Mouse (Mus musculus): ENCODE measurements at regions not wholly inside any gene's neighbourhood (a gene's known extent, or its start where the extent isn't known, plus 50 kb on each side); places are given as distances from the start of the nearest gene placed in this dataset.

DNA sequence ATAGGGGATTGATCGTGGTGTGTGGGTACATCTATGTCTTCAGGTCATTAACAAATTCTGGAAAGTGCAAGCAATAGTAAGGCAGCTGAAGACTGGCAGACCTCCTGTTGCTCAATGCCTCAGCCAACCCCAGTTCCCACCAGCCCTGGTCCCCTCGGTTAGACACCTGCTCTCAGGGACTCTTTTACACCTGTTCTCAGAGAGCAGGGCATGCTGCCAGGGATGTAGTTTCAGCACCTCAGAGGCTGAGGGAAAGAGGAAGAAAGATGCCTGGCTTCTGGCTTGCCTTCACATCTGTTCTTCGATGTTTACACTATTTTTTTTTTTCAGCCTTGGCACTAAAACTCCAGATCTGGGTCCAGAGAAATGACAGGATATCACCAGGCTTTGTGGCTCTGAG is 362.2 kb upstream of the Zmiz1 start:
- Histone ChIP-seq H3K36me3 (ENCODE audit: control insufficient read depth, insufficient read depth, low read length) (no peaks in the 10 kb centered on the region), H3K9me3 (ENCODE audit: control insufficient read depth, low read length) (no peaks in the 10 kb centered on the region), H3K4me1 (ENCODE audit: control insufficient read depth, insufficient read depth, low read length) (no peaks in the 10 kb centered on the region), H3K27me3 (replicated peaks; ENCODE audit: control insufficient read depth, insufficient read depth, low read length) (no peaks in the 10 kb centered on the region), H3K4me3 (ENCODE audit: low read length) (no peak overlapping the region), H3K27ac (ENCODE audit: low read length) (no peak overlapping the region), H3K4me2 (ENCODE audit: low read depth, low read length) (no peak overlapping the region), H3K9ac (ENCODE audit: low read depth, low read length) (no peak overlapping the region)
- no peak for ATAC-seq
- 78% methylated on average over 3 of the region's 3 CpGs for WGBS

DNA sequence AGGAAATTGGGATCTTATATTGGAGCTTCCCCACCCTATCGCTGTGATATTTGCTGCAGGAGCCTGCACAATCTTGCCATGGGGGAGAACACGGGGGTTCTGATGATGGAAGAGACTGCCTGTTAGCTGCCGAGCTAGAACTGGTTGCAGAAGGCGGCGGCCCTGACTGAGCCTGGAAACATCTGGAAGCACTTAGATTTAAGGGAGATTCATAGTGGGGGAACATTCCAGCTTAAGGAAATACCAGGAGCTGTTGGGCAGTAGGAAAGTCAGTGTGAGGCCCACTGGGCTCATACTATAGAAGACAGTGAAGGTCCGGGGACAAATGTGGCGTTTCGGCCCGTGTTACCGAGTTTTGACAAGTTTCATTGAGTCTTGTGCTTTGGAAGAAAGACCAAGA is 353.6 kb upstream of the Zmiz1 start:
- Histone ChIP-seq H3K27me3 (replicated peaks; ENCODE audit: control insufficient read depth, insufficient read depth, low read length) (no peaks in the 10 kb centered on the region), H3K4me1 (ENCODE audit: control insufficient read depth, insufficient read depth, low read length) (peaks cover 27% of the 10 kb centered on the region), H3K27ac (ENCODE audit: low read length) (no peak overlapping the region), H3K4me3 (ENCODE audit: low read length) (no peak overlapping the region), H3K36me3 (ENCODE audit: control insufficient read depth, insufficient read depth, low read length) (no peaks in the 10 kb centered on the region), H3K9ac (ENCODE audit: low read depth, low read length) (no peak overlapping the region), H3K9me3 (ENCODE audit: control insufficient read depth, low read length) (no peaks in the 10 kb centered on the region), H3K4me2 (ENCODE audit: low read depth, low read length) (no peak overlapping the region)
- ATAC-seq = no peak
- WGBS = 69% methylated on average over 10 of the region's 10 CpGs

DNA sequence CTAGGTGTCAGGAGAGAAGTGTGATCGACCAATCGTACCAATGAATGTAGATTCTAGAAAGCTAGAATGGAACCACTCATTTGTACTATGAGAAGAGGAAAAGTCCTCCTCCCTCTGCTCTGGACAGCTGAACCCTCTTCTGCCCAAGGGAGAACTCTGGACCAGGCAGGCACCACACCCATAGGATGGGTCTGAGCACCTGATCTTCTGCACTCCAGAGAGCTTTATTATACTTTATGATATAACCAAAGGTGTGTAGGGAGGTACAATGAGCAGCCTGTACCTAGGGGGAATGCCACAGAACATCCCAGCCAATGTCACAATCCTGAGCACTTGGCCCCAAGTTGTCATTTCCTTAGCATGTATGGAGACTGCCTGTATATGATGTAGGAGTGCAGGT is 352.5 kb upstream of the Zmiz1 start:
- H3K4me2 ChIP-seq (ENCODE audit: low read depth, low read length) = no peak overlapping the region
- H3K27ac ChIP-seq (ENCODE audit: low read length) = no peak overlapping the region
- no peak overlapping the region for H3K9ac ChIP-seq (ENCODE audit: low read depth, low read length)
- ATAC-seq = peak; percentile 66
- WGBS = 97% methylated on average over 2 of the region's 2 CpGs
- H3K4me3 ChIP-seq (ENCODE audit: low read length) = no peak overlapping the region
- H3K27me3 ChIP-seq (replicated peaks; ENCODE audit: control insufficient read depth, insufficient read depth, low read length) = no peaks in the 10 kb centered on the region
- H3K36me3 ChIP-seq (ENCODE audit: control insufficient read depth, insufficient read depth, low read length) = no peaks in the 10 kb centered on the region
- no peaks in the 10 kb centered on the region for H3K9me3 ChIP-seq (ENCODE audit: control insufficient read depth, low read length)
- H3K4me1 ChIP-seq (ENCODE audit: control insufficient read depth, insufficient read depth, low read length) = peaks cover 27% of the 10 kb centered on the region

DNA sequence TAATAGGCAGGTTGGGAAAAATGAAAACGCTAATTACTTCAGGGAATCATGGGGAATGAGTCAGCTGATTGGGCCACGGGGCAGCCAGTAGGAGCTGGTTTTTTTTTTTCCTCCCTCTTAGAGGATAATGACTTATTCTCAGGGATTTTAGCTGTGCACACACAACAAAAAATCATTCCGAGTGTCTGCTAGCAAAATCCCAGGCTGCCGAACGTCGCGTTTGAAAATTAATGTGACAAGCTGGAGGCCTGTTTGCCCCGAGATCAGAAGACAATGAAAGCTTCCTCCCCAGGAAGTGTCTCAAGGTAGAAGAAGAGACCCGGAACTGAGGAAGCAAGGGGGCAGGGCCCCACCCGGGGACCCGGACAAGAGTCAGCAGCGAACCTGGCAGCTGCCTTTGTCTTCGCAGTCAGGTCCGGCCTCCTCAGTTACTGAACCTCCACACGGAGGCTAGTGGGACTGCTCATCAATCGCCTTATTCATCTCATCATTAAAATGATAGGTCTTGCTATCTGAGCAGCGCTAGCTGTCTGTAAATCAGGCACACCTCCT is 350.8 kb upstream of the Zmiz1 start:
- Histone ChIP-seq H3K4me2 (ENCODE audit: low read depth, low read length) (peak overlapping the region; percentile 50), H3K9me3 (ENCODE audit: control insufficient read depth, low read length) (no peaks in the 10 kb centered on the region), H3K27ac (ENCODE audit: low read length) (peak overlapping the region; percentile 87), H3K27me3 (replicated peaks; ENCODE audit: control insufficient read depth, insufficient read depth, low read length) (no peaks in the 10 kb centered on the region), H3K4me3 (ENCODE audit: low read length) (peak overlapping the region; percentile 22), H3K4me1 (ENCODE audit: control insufficient read depth, insufficient read depth, low read length) (peaks cover 27% of the 10 kb centered on the region), H3K36me3 (ENCODE audit: control insufficient read depth, insufficient read depth, low read length) (no peaks in the 10 kb centered on the region), H3K9ac (ENCODE audit: low read depth, low read length) (peak overlapping the region; percentile 61)
- peak; percentile 58 for ATAC-seq
- 10% methylated on average over 17 of the region's 17 CpGs for WGBS

DNA sequence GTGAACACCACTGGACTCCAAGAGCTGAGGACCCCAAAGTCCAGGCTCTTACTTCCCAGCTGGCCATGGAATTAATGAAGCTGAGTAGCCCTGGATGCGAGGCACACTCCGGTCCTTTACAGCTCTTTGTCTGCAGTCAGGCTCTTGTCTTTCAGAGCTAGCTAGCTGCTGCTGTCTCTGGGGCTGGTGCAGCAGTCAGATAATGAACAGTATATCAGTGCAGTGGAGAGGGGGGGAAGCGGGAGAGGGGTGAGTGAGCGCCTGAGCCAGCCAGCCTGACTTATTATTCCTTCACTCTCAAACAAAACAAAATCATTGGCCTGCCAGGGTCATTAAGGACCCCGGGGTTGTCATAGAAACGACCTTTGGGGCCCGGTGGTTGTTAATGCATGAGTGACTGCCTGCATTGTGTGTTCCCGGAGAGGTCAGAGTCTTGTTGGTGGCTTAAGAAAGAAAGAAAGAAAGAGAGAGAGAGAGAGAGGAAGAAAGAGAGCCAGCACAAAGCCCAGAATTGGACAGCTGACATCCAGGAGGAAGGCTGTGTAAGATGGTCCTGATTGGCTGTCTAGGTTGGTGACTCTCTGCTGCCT is 350.2 kb upstream of the Zmiz1 start:
- Histone ChIP-seq H3K4me1 (ENCODE audit: control insufficient read depth, insufficient read depth, low read length) (peaks cover 27% of the 10 kb centered on the region), H3K27me3 (replicated peaks; ENCODE audit: control insufficient read depth, insufficient read depth, low read length) (no peaks in the 10 kb centered on the region), H3K9me3 (ENCODE audit: control insufficient read depth, low read length) (no peaks in the 10 kb centered on the region), H3K9ac (ENCODE audit: low read depth, low read length) (peak overlapping the region; percentile 61), H3K27ac (ENCODE audit: low read length) (peak overlapping the region; percentile 87), H3K36me3 (ENCODE audit: control insufficient read depth, insufficient read depth, low read length) (no peaks in the 10 kb centered on the region), H3K4me2 (ENCODE audit: low read depth, low read length) (peak overlapping the region; percentile 50), H3K4me3 (ENCODE audit: low read length) (peak overlapping the region; percentile 22)
- ATAC-seq = peak; percentile 90
- WGBS = 6% methylated on average over 8 of the region's 8 CpGs

DNA sequence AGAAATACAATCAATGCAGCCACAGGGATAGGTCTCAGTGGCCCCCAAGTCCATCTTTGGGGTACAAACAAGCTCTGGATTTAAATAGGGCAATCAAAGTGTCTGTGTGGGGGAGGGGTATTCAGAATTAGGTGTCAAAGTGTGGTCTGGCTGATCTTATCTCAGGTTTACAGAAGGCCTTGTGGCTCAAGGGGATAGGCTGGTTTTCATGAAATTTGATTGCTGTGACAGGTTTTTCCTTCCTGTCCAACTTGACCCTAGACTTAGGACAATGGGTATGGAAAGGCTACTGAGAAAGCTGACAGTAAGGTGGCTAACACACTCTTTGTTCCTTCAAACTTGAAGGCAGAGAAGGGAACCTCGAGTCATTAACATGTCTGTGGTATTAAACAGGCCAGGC is 349.3 kb upstream of the Zmiz1 start:
- H3K27ac ChIP-seq (ENCODE audit: low read length) = peak overlapping the region; percentile 87; the same call in 1 of the 2 replicates

DNA sequence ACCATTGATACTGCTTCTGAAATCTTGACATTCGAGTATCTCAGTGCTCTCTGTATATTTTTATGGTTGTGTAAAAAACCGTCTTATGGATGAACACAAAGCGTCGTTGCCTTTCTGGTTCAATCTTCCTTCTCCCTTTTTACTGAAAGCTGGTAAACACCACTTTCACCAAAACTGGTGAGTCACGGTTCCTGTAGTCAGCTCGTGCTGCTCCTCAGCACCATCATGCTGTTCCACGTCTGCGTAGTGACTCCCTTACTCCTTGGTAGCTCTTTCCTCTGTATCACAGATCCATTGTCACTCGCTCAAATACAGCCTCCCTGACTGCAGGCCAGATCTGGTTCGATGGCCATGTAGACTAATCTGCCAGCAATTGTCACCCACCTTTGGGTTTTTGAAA is 346.2 kb upstream of the Zmiz1 start:
- Histone ChIP-seq H3K4me1 (ENCODE audit: control insufficient read depth, insufficient read depth, low read length) (peaks cover 21% of the 10 kb centered on the region), H3K27me3 (replicated peaks; ENCODE audit: control insufficient read depth, insufficient read depth, low read length) (no peaks in the 10 kb centered on the region), H3K4me3 (ENCODE audit: low read length) (no peak overlapping the region), H3K4me2 (ENCODE audit: low read depth, low read length) (no peak overlapping the region), H3K36me3 (ENCODE audit: control insufficient read depth, insufficient read depth, low read length) (no peaks in the 10 kb centered on the region), H3K9me3 (ENCODE audit: control insufficient read depth, low read length) (no peaks in the 10 kb centered on the region), H3K9ac (ENCODE audit: low read depth, low read length) (no peak overlapping the region), H3K27ac (ENCODE audit: low read length) (no peak overlapping the region)
- 82% methylated on average over 10 of the region's 10 CpGs for WGBS
- ATAC-seq = no peak

More for the DNA sequence above, 349.3 kb upstream of the Zmiz1 start:
- 29% methylated on average over 1 of the region's 1 CpGs for whole genome bisulfite sequencing
- no peak overlapping the region for H3K4me2 ChIP-seq (ENCODE audit: low read depth, low read length)
- H3K36me3 ChIP-seq (ENCODE audit: control insufficient read depth, insufficient read depth, low read length) = no peaks in the 10 kb centered on the region
- no peak overlapping the region for H3K4me3 ChIP-seq (ENCODE audit: low read length)
- ATAC-seq = no peak
- no peaks in the 10 kb centered on the region for H3K9me3 ChIP-seq (ENCODE audit: control insufficient read depth, low read length)
- no peaks in the 10 kb centered on the region for H3K27me3 ChIP-seq (replicated peaks; ENCODE audit: control insufficient read depth, insufficient read depth, low read length)
- H3K4me1 ChIP-seq (ENCODE audit: control insufficient read depth, insufficient read depth, low read length) = peaks cover 27% of the 10 kb centered on the region
- H3K9ac ChIP-seq (ENCODE audit: low read depth, low read length) = no peak overlapping the region

DNA sequence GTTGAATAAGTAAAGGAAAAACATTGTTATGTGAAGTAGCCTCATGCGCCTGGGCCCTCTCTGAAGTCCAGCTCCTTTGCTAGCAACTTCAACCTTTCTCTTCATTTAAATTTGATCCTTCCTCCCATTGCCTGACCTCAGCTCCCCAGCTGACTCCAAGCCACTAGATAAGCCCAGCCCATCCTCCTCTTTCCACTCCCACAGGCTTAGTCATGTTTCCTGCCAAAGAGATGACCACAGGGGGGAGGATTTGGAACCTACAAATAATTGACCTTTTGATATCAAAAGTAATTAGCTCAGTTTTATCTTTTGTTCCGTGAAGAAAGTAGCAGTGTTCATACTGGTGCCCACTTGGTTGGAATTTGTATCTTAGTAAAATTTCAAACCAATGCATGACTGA is 345.7 kb upstream of the Zmiz1 start:
- Histone ChIP-seq H3K9ac (ENCODE audit: low read depth, low read length) (no peak overlapping the region), H3K4me3 (ENCODE audit: low read length) (no peak overlapping the region), H3K27ac (ENCODE audit: low read length) (no peak overlapping the region), H3K27me3 (replicated peaks; ENCODE audit: control insufficient read depth, insufficient read depth, low read length) (no peaks in the 10 kb centered on the region), H3K9me3 (ENCODE audit: control insufficient read depth, low read length) (no peaks in the 10 kb centered on the region), H3K4me1 (ENCODE audit: control insufficient read depth, insufficient read depth, low read length) (peaks cover 16% of the 10 kb centered on the region), H3K4me2 (ENCODE audit: low read depth, low read length) (no peak overlapping the region), H3K36me3 (ENCODE audit: control insufficient read depth, insufficient read depth, low read length) (no peaks in the 10 kb centered on the region)
- 81% methylated on average over 2 of the region's 2 CpGs for WGBS
- ATAC-seq = no peak

DNA sequence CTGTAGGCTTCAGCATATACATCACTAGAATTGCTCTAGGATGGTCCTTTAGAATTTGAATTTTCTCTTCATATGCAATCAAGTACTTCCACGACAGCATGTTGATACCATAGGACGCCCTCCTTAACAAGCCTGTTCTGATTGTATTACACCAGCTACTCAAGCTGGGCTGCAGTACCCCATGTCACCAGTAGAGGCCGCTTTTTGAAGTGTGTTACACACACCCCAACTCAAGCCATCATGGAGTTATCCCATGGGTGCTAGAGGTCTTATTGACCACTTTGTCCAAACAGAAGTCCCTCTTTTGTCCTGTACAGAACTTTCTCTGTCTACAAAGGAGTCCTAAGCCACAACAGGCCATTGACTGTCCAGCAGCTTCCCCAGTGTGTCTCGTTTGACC is 342.6 kb upstream of the Zmiz1 start:
- Histone ChIP-seq H3K36me3 (ENCODE audit: control insufficient read depth, insufficient read depth, low read length) (no peaks in the 10 kb centered on the region), H3K9me3 (ENCODE audit: control insufficient read depth, low read length) (no peaks in the 10 kb centered on the region), H3K4me1 (ENCODE audit: control insufficient read depth, insufficient read depth, low read length) (no peaks in the 10 kb centered on the region), H3K4me3 (ENCODE audit: low read length) (no peak overlapping the region), H3K9ac (ENCODE audit: low read depth, low read length) (no peak overlapping the region), H3K27me3 (replicated peaks; ENCODE audit: control insufficient read depth, insufficient read depth, low read length) (no peaks in the 10 kb centered on the region), H3K27ac (ENCODE audit: low read length) (no peak overlapping the region), H3K4me2 (ENCODE audit: low read depth, low read length) (no peak overlapping the region)
- WGBS = 55% methylated on average over 4 of the region's 4 CpGs
- no peak for ATAC-seq

DNA sequence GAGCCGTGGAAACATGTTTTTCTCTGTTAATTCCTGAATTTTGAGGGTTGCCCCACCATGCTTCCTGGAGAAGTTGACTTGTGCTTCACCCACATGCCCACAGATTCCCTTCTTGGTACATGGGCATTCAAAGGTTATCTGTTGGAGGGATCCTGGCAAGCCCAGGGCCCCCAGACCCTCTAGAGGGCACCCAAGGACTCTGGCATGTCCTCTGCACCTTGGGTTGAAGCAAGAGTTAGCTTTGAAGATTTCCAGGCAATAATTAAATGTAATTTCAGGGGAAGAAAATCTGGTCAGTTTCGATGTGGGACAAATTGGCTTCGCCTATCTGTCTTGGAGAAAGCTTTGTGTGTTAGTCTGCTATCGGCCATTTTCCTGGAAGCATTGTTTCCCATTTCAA is 339.0 kb upstream of the Zmiz1 start:
- no peak overlapping the region for H3K27ac ChIP-seq (ENCODE audit: low read length)
- no peak overlapping the region for H3K9ac ChIP-seq (ENCODE audit: low read depth, low read length)
- H3K4me1 ChIP-seq (ENCODE audit: control insufficient read depth, insufficient read depth, low read length) = no peaks in the 10 kb centered on the region
- H3K36me3 ChIP-seq (ENCODE audit: control insufficient read depth, insufficient read depth, low read length) = no peaks in the 10 kb centered on the region
- no peaks in the 10 kb centered on the region for H3K27me3 ChIP-seq (replicated peaks; ENCODE audit: control insufficient read depth, insufficient read depth, low read length)
- 74% methylated on average over 4 of the region's 4 CpGs for WGBS
- no peak overlapping the region for H3K4me2 ChIP-seq (ENCODE audit: low read depth, low read length)
- H3K9me3 ChIP-seq (ENCODE audit: control insufficient read depth, low read length) = no peaks in the 10 kb centered on the region
- no peak overlapping the region for H3K4me3 ChIP-seq (ENCODE audit: low read length)
- no peak for ATAC-seq

Data from intestine, embryonic 16.5 days (tissue).